Mouse (Mus musculus) kidney, postnatal 25 days (tissue): ENCODE measurements around the gene Arglu1.

Source experiments
- DNase-seq, 2 experiments: peaks; one replicate each; pipeline ENCODE4 v3.0.0; 2021; ENCODE audit warnings: mixed read lengths in 2 of 2

Arglu1 gene

DNA sequence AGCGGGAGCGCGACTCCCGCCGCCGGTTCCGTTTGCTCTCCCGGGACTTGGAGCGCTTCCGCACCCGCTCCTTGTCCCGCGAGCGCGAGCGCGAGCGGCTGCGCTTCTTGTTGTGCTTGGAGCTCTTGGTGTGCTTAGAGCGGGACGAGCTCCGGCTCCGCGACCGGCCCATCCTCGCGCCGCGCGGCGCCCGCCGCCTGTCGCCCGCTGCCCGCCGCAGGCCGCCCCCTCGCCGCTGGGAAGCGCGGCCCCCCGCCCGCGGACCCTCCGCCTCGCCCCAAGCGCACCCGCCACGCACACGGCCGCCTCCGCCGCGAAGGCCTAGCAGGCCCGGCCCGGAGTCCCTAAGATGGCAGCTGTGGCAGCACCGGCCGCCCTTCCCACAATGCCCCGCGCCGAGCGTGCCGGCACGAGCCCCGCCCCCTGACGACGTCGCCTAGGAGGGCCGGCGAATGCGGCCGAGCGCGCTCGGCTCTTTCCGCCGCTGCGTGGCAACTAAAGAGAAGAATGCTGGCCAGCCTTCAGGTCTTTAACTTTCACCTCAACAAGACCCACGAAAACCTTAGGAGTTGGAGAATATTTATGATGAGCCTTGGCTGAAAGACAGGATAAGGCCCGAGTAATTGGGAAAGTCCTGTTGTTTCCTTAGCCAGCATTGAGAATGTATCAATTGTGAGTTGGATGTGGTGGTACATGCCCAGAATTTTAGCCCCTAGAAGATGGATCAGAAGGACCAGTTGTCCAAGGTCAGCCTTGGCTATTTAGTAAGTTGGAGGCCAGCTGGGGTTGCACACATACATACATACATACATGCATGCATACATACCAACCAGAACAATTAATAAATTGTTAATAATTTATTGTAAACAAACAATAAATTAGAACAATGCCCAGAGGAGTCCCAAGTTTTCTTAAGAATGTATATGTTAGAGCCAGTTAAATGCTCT is at the start of gene Arglu1:
TSS of gene Arglu1 (minus strand) at position 376 of the 947 bp plus-strand sequence.
- peak; percentile 98 to 99 for DNase-seq

DNA sequence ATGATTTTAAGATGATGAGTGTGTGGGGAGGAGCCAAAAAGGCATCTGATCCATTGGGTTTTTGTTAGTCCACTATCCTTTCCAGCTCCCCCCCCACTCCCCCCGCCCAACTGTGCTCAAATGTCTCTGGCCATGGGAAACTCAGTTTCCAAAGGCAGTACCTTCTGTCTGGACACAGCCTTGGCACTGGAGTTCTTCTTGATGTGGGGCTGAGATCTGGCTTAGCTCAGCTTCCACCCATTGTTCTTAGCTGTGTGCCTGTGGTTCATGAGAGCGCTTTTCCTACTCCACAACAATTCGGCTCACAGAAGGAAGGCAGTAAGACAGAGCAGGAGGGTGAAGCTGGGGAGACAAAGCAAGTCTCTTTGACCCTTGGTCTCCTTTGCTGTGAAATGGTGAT is 47.0 kb upstream of the Arglu1 start:
- peak; percentile 5 to 59 for DNase-seq

DNA sequence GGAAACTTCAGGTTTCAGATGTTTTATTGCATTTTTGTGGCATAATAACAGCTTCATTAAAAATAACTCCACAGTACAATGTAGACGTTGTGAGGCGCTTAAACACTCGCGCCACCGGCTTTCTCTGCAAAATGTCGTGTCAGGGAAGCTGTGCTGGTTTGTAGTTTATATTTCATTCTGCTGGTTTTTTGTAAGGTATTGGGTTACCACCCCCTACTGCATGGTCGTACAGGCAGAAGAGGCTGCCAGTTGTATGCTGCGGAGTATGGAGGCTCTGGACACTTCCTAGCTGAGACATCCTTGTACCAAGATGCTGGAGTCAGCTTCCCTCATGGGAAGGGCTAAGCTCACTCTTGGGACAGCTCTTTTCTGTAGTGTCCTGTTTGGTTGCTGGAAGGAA is 46.5 kb upstream of the Arglu1 start:
- DNase-seq: no peak

DNA sequence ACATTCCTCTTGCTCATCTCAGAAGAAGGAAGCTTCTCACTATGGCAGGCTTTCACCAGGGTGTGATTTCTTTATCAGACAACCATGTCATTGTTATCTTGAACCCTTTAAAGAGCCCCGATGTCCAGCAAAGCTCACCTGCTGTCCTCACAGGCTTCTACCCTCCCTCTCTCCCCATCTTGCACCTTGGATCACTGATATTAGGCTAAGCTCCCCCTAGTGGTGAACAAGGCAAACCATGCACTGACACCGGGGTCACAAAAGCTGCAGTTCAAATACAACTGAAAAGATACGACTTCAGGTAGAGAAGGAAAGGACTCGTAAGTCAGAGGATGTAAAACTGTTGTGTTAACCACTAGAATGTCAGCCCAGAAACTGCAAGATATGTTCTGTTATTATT is 43.5 kb upstream of the Arglu1 start:
- DNase-seq: peak in 1 of 2 experiments; percentile 19

DNA sequence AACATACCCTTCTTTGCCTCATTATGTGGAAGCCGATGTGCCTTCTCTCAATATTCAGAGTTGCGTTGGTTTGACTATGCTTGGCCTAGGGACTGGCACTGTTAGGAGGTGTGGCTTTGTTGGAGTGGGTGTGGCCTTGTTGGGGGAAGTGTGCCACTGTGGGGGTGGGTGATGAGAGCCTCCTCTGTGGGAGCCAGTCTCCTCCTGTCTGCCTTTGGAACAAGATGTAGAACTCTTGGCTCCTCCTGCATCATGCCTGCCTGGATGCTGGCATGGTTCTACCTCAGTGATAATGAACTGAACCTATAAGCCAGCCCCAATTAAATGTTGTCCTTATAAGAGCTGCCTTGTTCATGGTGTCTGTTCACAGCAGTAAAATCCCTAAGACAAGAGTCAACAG is 38.3 kb upstream of the Arglu1 start:
- DNase-seq: no peak

DNA sequence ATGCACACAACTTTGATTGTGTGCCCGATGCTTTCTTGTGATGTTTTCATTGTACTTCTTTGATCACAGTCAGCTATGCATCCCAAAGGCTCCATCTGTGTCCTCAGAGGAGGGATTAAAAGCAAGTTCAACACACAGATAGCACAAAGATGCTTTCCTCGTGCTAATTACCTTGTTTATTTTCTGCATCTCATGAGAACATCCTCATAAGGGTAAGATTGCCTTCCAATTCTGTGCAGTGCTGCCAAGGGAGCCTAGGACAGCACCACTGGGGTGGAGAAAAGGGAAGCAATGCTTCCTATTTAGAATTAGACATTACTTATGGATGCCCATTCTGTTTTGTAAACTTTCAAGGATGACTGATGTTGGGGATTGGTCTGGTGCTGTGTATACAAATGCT is 36.2 kb upstream of the Arglu1 start:
- DNase-seq: no peak

DNA sequence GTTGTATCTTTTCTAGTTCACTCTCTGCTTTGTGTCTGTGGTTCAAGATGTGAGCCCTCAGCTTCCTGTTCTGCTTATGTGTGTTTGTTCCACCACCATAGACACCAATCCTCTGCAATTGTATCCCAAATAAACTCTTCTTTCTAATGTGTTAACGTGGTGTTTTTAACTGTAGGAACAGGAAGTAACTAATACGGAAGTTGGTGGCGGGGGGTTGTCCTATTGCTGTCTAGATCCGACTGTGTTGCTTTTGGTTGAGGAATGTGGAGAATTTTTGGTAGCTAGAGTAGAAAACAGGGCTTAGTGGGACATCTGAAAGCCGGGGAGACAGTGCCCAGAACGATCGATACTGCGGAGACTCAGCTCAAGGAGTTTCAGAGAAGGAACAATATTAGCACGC is 14.5 kb upstream of the Arglu1 start:
- no peak for DNase-seq

DNA sequence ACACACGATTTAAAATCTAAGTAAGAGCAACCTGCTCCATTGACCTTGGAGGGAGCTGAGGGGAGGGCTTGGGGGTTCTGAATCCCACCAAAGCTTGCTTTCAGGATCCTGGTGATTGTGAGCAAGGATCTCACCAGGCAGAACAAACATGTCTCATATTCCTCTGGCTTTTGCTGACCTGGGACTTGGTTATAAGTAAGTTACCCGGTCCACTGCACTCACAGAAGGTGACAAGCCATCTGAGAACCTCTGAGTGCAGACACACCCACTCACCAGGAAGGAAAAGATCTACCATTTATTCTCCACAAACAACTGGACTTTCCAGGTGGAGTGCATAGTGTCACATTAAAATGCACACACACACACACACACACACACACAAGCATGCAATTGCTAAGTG is 13.3 kb upstream of the Arglu1 start:
- no peak for DNase-seq

DNA sequence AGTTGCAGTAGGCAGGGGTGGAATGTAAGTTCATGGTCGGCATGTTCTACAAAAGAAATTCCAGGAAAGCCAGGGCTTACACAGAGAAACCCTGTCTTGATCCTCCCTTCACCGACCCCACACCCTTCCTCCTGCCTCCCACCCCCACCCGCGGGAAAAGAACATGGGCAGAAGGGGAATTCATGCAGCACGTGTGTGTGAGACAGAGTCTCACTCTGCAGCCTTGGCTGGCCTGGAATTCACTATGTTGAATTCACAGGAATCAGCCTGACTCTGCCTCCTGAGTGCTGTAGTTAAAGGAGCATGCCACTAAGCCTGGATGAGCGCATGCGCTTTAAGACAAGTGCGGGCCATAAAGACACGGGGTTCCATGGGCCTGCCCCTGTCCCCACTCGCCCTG is 10.5 kb upstream of the Arglu1 start:
- no peak for DNase-seq

DNA sequence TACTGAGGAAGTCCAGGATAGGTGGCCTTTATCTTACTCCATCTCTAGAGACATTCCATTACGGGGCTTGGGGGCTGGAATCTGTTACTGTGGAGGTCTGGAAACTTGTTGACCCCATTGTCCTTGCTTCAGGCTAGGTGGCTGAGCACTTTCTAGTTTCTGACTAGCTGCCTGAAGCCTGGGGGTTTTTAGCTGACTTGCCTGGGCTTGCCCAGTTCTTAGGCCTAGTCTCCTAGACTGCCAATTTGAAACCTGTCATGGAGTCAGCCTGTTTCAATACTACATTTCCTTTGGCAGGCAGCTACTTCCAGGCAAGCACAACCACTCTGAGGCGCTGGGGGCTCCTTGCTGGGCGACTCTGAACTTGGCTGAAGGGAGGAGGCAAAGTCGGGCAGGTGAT is 9.9 kb upstream of the Arglu1 start:
- no peak for DNase-seq

DNA sequence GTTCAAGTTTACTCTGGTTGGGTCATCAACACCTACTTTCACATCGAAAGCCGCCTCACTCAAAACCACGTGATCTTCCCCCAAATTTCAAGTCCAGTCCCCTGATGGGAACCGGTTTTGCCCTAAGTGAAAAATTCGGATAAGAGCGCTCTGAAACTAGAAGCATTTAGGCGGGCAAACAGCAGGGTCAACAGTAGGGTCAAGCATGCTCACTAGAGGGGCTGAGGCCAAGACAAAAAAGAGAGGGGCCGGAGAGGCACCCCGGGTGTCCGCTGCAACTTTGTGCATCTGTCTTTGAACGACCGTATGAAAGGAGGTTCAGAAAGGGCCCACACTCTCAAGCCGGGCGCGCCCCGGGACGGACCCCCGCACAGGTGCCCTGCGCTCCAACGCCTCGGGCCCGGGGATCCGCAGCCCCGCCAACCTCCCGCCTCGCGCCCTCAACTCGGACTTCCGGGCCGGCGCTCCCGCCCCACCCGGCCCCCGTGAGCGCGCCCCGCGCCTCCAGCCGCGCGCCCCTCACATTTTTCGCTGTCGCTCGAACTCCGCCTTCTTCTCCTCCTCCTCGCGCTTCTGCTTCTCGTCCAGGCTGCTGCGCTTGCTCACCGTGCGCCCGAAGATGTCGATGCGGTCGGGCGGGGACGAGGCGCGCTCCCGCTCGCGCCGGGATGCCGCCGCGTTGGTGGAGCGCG is 721 bp downstream of the Arglu1 start:
- DNase-seq: peak; percentile 61 to 83

DNA sequence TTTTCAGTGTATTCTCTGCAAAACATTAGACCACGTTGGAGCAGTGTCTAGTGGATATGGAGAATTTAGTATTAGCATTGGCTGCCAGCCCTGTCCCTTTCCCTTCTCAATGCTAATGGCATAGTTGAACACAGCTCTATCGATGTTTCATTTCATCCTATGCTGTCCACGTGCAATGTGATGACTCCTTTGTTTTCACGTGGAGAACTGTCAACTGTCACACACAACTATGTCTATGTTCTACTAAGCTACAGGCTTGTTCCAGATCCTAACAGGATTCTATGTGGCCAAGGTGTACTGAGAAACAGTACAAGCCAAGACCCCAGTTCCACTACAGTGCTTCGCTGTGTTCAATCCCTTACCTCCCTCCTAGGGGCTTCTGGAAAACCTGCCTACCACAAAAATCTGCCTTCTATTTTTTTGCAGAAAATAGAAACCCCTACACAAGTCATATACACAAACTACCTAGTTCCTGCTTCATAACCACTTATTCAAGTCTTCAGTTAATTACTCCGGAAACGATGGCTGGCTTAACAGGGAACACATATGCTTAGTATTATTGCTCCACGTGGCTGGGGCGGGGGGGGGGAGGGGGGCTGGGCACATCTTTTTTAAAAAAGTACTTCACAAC is 1.4 kb downstream of the Arglu1 start:
- DNase-seq: no peak

DNA sequence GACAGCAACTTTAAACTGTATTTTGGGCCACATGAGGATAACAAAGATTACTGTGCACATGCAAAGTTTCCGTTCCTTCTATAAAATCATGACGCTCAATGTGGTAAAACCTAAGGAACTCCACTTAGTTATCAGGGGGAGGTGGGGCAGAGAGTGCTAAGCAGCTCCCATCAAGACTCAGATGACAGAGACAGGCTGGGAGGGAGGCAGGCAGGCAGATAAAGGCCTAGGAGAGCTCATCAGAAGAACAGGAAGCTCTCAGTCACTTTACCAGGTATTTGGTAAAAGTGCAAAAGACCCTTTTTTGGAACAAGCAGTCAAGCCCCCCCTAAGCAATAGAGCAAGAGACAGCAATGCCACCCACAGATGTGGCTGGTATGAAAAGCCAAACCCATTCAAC is 4.8 kb downstream of the Arglu1 start:
- DNase-seq: no peak

DNA sequence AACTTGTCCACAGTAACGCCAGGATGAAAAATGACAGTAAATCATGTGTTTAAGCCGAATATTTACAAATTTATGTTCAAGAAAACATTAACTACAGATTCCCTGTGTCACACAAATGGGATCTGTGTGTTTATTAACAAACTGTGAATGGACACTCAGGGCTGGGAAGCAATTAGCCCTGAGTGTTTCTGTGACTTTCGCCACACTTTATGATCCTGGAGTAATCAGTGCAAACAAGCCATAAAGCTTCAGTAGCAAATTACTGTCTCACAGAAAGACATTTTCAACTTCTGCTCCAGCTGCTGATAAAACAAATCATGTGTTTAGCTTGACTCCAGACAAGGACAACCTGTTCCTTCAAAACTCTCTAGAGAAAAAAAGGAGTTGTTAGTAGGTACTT is 7.6 kb downstream of the Arglu1 start:
- DNase-seq: no peak

DNA sequence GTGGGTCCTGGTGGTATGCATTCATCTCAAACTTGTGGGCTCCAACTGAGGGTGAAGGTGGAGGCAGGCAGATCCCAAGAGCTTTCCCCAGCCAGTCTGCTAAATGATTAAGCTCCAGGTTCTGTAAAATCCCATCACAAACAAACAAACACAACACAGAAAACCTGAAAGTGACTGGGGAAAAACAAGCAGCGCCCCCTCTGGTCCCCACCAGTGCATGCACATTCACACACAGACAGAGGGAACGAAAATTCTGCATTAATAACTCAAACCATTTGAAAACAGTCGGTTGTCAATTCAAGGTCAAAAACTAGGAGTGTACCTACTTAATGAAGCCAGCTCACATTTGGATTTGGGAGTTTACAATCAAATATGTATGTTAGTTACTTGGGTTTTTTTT is 12.1 kb downstream of the Arglu1 start:
- no peak for DNase-seq

DNA sequence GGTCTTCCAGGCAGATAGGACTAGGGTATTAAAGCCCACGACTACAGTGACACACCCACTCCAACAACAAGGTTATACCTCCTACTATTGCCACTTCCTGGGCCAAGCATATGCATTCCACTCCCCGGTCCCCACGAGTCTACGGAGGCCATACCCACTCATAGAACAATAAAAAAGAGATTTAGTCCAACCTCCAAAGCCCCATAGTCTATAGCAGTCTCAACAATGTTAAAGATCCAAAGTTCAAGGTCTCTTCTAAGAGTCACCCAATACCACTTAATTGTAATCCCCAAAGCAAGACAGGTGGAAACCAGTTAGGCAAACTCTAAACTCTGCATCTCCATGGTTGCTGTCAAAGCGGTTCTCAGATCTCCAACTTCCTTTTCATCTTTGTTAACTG is 15.5 kb downstream of the Arglu1 start:
- DNase-seq: no peak

DNA sequence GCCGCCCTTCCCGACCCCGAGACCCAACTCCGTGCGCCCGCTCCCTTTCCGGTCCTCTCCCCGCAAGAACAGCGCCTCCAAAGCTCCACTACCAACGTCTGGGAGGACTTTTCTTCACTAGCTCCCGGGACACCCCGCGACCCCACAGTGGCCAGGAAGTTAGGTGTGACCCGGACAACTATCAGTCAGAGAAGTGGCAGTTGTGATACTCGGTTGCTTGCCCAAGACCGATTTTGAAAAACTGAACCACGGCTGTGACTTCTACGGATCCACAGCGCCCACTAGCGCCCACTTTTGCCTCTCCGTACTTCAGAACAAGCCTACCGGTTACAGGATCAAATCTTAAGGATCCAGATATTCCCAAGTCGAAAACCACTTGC is 28.6 kb downstream of the Arglu1 start:
- peak; percentile 91 to 97 for DNase-seq

DNA sequence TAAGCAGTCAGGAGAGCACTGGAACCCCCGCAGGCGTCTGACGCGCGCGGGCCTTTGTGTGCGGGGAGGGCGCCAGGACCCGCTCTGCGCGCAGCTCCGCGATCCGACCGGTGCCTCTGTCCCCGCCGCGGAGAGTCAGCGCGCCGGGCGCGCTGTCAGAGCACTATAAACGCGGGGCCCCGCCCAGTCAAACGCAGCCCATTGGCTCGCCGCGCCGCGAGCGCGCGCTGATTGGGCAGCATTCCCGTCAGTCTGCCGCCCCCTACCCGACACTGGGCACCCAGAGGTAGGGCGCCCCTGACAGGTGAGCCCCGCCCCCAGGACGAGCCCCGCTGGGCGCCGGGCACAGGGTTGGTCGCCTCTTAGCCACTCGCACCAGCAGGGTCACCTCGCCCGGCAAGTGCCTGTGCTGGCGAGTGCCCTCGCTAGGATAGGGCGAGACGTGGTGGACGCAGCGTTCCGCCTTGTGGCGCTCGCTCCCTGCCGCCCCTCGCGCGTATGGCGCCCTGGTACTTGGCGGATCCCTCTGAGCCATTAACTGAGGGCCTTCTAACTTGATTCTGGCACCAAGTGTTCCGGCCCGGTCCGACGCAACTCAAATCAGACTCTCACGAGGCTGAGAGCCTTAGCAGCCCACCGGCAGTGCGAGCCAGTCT is 29.1 kb downstream of the Arglu1 start, which contains the start of gene Efnb2:
TSS of gene Efnb2 (minus strand) at position 140 of the 656 bp plus-strand sequence.
- DNase-seq: peak; percentile 96 to 98

DNA sequence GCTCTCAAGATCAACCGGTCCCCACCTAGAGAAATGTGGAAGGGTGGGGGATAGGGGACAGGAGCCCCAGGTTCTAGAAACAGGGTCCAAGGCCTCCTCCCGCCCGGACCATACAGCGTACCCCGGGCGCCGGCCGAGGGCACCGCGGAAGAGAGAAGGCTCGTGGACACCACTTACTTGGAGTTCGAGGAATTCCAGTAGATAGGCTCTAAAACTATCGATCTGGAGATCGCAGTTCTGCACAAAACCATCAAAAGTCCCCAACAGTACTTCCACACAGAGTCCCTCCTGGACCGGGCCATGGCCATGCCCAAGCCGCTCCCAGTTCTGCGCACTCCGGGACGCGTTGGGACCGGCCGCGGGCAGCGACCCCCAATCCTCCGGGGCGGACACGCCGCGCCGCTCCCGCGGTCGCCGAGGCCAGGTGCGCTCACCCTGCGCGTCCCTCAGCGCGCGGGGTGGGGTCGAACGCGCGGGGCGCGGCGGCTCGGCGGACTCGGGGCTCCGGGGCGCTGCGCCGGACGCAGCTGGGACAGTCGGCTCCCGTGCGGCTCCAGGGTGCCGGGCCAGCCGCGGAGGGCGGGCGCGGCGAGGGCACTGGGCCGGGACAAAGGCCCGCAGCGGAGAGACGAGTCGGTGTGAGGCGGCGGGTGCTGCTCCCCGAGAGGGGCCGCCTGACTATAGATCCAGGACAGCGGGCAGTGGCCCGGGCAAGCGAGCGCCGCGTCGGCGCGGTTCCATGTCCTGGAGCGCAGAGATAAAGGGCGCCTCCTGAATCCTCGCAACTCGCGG is 29.8 kb downstream of the Arglu1 start:
- peak in 1 of 2 experiments; percentile 39 for DNase-seq

DNA sequence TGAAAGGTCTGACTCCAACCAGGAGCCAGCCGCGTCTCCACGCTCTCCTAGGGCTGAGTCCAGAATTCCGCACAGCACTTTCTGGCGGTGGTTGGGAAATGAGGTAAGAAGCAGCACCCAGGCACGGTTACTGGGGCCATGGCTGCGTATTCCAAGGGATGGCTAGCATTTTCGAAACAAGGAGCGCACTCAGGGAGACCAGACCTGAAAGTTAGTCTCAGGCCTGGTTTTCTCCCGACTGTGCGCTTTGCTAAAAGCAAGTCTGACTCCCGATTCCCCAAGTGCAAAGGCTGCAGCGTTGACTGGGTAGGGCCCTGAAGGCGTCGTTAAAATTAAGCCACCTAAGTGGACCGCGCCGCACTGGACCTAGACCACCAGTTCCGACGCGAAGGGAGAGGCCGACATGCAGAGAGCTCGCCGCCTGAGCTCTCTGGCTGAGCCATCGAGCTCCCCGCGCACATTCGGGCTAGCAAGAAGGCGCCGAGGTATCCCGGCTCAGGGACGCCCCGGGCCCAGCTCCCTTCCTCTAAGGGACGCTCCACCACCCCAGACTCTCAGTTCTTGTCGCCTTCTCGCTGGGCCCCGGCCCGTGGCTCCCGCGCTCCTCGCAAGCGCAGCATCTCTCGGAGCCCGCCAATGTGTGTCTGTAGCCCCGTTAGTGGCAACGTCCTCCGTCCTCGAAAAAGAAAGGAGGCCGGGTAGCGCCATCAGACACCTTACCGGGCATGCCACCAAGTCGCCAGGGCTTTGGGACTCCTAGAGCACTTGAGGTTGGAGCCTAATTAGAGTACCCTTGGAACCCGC is 30.6 kb downstream of the Arglu1 start:
- DNase-seq: peak; percentile 28 to 54
